Mouse (Mus musculus) spleen, postnatal 36 days (tissue): ENCODE results near the gene Taf15.

ENCODE experiments used
- DNase-seq, 2 experiments: peaks; one replicate each; pipeline ENCODE4 v3.0.0; 2022; ENCODE audit warnings: low spot score in 2 of 2, mixed read lengths in 1 of 2

Gene Taf15

DNA sequence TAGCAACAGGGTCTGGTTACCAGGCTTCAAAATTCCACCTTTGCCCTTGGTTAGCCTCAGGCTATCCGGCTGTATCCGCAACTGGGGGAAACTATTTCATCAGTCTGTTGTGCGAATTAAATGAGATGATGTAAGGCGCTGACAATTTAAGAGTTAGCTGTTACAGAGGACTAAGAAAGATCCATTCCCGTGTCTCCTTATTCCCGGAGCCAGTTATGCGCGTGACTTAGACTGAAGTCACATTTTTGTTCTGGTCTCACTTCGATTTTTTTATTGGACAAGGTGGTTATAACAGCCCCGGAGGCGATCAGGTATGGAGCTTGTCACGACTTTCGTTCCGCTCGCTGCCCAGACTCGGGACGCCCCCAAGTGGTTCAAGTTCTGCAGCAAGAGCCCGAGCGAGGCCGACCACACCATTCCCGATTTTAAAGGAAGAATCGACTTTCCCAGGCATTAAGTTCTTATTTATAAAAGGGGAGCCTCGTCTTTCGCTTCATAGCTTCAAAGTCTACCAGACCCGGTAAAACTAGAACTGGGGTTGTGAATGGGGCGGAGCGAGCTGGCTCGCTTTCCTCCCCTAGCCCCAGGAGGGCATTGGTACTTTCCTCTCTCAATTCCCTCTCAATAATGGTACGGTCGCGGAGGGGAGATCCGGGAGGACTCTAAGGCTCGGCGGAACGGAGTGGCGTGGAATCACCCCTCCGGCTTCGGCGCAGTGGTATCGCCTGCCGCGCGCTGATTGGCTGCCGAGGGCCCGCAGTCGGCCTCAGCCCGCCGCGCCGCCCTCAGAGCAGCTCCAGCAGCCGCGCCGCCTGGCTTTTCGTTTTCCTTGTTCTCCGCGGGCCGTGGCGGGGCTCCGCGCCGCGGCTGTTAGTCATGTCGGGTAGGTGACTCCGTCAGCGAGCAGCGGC is at the start of gene Taf15:
Taf15 (plus strand) TSS at position 763 of the 911 bp plus-strand sequence.
- DNase-seq: peak; percentile 98

GRCm38 (mm10) chr11:83424681-83425080 is 48.2 kb upstream of the Taf15 start:
- DNase-seq: peak; percentile 31 to 48

DNA sequence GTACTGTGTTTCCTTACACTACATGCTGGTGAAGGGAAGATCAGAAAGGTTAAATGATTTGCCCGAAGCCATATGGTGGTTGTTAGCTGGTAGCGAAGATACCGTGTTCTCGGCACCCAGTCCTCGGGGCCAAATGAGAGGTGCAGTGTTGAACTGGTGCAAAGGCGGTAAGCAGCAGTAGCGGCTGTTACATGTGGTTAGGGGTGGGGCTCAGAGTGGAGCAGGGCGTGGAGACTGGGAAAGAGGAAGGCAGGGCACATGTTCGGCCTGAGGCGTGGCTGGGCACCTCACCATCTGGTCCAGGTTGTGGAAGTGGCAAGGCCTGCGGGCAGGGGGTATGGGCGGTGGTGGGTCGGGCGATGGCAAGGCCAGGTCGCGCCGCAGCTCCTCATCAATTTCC is 45.9 kb upstream of the Taf15 start:
- peak in 1 of 2 experiments; percentile 26 for DNase-seq

GRCm38 (mm10) chr11:83429355-83429754 is 43.5 kb upstream of the Taf15 start, which contains the start of gene Gas2l2:
Gene Gas2l2, minus strand, starts transcription at chr11:83429455.
- DNase-seq: no peak

GRCm38 (mm10) chr11:83432533-83432932 is 40.4 kb upstream of the Taf15 start:
- no peak for DNase-seq

DNA sequence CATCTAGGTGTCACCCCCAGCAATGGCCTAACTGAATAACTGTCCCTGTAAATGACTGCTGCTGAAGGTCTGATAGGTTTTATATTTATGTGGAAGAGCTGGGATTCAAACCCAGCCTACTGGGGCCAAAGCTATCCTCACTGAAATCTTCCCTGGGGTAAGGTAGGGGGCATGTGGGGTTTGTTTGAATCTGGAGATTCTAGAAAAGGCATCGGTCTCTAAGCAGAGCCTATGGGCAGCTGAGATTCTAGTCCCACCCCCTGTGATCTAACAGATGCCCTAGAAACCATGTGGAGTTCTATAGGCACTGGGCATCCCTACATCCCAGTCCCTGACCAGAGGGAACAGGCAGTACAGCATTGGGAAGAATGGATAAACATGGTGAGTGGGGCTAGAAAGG is 35.5 kb upstream of the Taf15 start, which contains the start of gene 1700020L24Rik:
1700020L24Rik (plus strand) TSS at position 301 of the 400 bp plus-strand sequence.
- DNase-seq: no peak

DNA sequence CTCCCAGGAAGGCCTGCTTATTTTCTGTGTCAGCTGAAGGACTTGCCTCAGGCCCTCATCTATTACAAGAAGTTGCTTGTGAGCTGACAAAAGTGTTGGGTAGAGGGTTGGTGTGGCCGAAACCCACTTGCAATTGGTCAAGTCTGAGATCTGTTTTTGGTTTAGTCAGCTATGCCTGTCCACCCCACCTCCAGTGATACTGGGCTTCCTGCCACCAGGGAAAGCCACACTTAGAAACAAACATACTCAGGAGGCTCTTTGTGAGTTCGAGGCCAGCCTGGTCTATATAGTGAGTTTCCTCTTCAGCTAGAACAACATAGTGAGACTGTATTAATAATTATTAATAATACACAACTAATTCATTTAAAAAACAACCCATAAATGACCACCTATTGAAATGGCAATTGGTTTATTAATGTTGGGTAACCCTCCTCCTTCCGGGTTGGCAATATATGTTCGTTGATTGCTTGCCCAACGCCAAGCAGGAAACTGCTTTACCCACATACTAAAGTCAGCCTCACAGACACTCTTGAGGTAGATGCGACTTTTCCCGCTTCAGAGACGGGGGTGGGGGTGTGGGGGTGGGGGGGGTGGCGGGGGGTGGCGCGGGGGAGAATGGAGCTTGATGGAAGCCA is 33.3 kb upstream of the Taf15 start:
- no peak for DNase-seq

GRCm38 (mm10) chr11:83440081-83441064 is 32.5 kb upstream of the Taf15 start:
- peak; percentile 81 to 84 for DNase-seq

GRCm38 (mm10) chr11:83441235-83441634 is 31.7 kb upstream of the Taf15 start:
- DNase-seq: no peak

DNA sequence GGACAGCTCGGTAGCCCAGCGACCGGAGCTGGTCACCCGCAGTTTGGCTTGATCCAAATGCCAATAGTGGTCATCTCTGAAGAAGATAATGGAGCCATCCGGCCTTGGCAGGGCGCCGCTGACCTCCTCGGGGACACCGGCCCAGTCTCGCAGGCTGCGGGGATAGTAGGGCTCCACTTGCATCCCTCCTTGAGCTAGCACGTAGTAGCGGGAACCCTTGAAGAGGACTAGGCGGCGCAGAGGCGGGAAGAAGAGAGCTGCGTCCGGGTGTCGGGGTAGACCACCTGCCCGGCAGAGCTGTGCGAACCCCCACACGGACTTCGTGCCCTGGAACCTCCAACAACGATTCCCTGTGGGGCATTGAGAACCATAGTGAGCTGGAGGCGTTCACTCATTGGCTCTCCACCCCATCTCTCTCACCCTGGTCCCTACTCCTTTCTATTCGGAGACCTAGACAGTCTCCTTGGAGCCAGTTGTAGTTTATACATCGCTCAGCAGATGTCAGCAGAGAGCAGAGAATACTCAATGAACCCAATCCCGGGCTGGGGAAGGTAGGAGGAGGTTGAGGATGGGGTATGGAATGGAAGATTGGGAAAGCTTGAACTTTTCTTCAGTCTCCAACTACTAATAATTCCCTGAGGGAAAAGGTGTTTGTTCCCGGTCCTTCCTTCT is 30.2 kb upstream of the Taf15 start:
- DNase-seq: peak; percentile 41 to 54

DNA sequence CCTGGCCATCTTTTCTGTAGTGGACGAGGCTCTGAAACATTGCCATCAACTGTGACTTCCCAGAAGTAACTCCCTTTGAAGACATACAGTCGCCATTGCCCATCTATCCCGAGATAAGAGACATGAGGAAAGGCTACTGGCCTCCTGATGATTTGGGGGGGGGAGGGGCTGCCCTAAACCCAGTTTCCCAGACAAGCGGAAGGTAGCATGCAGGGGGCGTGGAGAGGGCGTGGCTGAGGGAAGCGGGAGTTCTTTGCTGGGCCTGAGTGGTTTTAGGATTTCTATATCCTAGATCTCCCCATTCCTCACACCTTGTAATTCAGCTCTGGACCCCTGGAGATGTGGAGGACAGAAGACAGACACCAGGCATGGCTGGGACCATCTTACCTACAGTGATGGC is 29.1 kb upstream of the Taf15 start:
- no peak for DNase-seq

DNA sequence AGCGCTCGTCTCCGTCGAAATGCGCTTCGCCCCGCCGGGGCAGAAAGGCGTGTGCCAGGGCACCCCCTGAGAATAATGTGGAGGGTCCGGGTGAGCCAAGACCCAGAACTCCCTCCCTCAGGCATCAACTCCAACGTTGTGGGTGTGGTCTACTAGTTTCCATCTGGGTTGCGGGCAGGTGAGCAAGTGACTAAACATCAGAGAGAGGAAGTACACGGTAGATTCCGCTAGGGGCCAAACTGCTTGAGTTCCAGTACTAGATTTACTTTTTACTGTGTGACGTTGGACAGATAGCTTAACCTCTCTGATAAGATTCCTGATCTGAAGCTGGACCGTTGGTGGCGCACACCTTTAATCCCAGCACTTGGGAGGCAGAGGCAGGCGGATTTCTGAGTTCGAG is 27.9 kb upstream of the Taf15 start:
- DNase-seq: no peak

DNA sequence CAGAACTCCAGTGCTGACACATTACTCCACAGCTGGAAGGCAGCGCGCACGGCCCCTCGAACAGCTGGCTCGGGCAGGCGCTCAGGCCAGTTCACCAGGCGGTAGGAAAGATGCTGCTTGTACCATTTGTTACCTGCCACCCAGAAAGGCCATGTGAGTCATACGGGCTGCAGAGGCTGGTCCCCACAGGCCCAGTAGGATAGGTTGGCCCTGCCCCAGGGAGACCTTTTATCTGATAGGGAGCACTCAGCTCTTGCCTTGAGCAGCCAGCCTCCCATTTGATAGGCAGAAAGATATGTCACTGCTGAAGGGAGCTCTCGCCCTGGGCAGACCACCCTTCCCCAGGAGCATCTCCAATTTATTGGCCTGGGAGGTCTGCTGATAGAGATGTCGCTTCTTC is 25.3 kb upstream of the Taf15 start:
- DNase-seq: no peak

DNA sequence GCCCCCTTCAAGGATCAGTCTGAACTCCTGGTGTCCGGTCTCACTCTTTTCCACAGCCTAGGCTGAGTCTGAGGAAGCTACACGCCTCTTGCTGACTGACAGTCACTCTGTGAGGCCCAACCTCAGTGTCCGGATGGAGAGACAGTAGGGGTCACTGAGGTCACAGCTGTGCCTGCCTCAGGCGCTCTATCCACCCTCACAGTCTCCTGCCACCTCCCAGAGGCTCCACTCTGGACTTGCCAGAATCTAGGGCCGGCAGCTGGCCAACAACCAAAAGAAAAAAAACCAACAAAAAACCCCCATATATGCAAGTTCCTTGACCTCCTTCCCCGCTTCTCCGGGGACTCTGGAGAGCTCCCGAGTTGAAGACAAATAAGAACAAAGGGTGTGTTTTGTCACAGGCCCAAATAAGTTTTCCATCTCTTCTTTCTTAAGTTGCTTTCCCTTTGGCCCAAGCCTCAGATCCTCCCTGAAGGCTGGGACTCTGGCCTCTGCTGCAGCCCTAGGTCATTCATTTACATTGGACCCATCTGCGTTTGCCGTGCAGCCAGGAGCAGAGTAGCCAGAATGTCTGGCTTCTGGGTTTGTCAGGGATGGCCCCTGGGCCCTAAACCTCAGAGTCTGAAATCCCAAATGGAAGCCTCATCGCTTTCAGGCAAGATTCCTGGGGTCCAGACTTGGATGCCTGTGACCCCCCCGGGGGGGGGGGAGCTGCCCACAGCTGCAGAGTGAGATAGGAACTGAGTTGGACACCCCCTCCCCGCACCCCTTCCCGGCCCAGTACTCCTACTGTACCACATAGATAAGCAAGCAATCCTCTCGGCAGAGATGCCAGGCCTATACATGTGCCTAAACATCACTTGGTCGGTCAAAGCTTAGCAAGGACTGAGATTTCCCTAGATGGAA is 24.6 kb upstream of the Taf15 start:
- no peak for DNase-seq

DNA sequence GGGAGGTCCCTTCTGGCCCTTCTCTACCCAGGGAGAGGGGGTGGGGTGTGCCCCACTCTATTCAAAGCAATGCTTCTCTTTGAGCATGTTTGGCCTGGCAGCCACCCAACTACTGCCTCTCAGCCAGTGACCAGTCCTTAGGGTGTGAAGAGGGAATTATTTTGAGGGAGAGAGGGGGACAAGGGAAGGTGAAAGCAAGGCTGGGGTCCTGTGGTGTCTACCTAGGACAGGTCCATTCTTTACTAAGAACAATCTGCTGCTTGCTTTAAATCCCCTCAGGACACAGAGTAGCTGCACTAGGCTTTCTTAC is 24.0 kb upstream of the Taf15 start:
- no peak for DNase-seq

DNA sequence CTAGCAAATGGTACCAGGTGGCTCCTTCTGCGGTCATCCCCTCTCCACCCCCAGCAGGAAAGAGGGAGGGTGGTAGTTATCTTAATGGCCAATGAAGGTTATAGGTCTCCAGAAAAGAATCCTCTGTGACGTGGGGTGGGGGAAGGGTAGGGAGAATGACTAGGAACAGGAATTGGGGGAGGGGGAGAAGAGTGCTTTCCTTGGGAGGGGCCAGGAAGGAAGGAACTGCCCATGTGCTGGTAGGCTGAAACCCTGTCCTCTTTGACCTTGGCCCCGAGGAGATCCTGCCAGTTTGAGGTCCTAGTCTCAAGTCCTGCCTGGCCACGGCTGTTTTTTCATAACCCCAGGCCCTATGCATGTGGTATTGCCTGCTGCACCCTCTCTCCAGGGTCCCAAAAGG is 23.6 kb upstream of the Taf15 start:
- DNase-seq: no peak

DNA sequence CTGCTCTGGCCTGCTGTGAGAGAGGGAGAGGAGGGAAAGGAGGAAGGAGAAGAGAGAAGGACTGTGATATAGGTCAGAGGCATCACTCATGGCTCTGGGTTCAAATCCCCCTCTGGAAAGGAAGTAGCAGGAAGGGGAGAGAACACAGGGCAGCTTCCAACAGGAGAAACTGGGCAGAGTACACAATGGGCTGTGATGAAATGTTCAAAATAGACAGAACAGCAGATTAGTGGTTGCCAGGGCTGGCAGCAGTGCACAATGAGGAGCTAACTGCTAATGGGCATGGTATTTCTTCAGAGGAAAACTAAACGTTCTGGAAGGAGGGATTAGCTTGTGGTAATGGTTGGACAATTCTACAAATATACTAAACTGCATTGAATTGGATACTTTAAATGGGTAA is 22.3 kb upstream of the Taf15 start:
- DNase-seq: no peak

DNA sequence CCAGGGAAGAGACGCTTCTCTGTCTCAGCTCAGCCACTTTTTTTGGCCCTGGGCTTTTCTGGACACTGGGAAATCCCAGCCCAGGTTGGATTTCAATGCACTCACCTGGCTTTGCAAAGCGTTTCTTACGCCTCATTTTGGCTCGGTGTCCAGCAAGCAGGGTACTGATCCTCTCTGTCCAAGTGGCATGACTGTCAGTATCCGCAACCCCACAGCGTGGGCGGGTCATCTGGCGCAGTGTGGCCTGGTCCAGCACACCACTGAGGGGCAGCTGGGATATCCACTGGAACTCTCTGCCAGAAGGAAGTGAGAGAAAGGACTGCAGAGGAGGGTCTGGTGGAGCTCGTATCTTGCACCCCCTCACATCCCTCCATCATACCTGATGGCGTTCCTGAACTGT is 21.6 kb upstream of the Taf15 start:
- DNase-seq: no peak

DNA sequence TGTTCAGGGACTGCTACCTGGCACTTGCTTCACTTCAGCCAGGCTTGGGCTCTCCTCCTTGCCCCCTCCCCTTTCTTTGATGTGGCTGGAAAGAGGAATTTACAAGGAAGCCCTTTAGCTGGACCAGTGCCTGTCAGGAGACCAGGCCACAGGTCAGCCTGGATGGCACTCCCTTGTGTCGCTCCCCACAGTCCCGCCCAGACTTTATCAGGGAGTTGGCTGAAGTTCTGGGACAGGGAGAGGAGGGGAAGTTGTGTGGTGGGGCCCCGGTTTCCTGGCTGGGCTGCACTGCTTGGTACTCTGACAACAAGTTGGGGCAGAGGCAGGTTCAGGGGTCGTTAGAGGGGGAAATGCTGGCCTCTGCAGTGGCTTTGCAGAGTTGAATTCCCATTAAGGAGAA is 18.3 kb upstream of the Taf15 start:
- DNase-seq: no peak

GRCm38 (mm10) chr11:83455608-83456007 is 17.3 kb upstream of the Taf15 start:
- DNase-seq: no peak
